Mouse (Mus musculus) lung, adult 2 months (tissue): Measurements from ENCODE around the gene Ckap4.

Experiments
- CTCF ChIP-seq: fragments of 200-500 bp; IDR thresholded peaks from 2 replicates; pipeline ENCODE4 v1.5.1; 2011; ENCODE audit warnings: mild to moderate bottlenecking, low read length, control low read depth; ENCODE audit not compliant: insufficient read depth
- POLR2A ChIP-seq: fragments of 200-500 bp; IDR thresholded peaks from 2 replicates; pipeline ENCODE4 v1.6.1; 2011; ENCODE audit warnings: low read depth, mild to moderate bottlenecking, control low read depth, low read length, borderline replicate concordance; ENCODE audit errors: extremely low read depth

- no peak for TF ChIP-seq CTCF
- no peak for TF ChIP-seq POLR2A
Measured at GRCm38 (mm10) chr10:84526488-84526887, 7.4 kb downstream of the Ckap4 start.
